Mouse (Mus musculus): ENCODE measurements around the gene Elp4. TPM values are rescaled to one million over a fixed set of nuclear protein-coding genes. Genes with fewer than 3 reads are reported as not detected.

Gene Elp4
- polyA plus RNA-seq, 1 experiment from 2014 or later = 13.4 TPM

DNA sequence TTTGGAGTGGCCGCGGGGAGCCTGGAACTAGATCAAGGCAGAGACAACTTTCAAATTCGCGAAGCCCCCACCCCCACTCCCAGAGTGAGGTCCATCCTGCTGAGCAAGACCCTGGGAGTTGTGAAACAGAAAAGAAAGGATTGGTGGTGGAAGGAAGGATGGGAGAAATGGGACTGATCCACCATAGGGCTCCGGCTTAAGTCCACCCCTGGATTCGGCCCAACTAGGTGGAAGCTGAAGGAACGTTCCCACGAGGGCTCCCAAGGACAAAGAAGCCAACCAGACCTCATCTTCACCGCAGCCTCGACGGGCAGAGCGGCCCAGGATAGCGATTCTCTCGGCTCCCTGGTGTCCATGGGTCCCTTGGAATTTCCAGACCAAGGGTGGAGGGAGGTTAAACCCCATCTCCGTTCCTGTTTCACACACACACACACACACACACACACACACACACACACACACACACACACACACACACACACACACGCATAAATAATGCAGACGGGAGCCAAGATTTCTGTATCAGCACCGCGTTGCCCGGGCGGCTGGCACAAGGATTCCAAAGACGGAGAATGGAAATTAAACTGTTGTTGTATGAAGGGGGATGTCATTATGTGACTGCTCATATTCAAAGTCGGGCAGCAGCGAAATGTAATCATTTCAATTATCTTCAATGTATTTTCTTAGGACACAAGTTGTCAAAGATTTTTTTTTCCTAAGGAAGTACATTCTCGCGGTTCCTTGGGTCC, 243.3 kb downstream of the Elp4 start:
- no peak overlapping the region for H3K27ac ChIP-seq (ENCODE audit: low read length)
- no peak overlapping the region for H3K4me3 ChIP-seq (ENCODE audit: low read depth, low read length)
- H3K9ac ChIP-seq (ENCODE audit: low read depth, low read length) = no peak overlapping the region
- 2% methylated on average over 26 of the region's 26 CpGs for WGBS (ENCODE audit: insufficient replicate concordance)
- ATAC-seq (ENCODE audit: low read depth) = no peak
- H3K27me3 ChIP-seq (ENCODE audit: control insufficient read depth, insufficient read depth, low read depth, low read length) = peaks cover 92% of the 10 kb centered on the region
- H3K36me3 ChIP-seq (ENCODE audit: control insufficient read depth, insufficient read depth) = no peaks in the 10 kb centered on the region
- no peak overlapping the region for H3K4me2 ChIP-seq (ENCODE audit: low read depth, low read length)
- no peaks in the 10 kb centered on the region; the same call in 1 of the 2 replicates for H3K4me1 ChIP-seq (ENCODE audit: control insufficient read depth, low read depth, low read length)
- no peaks in the 10 kb centered on the region for H3K9me3 ChIP-seq (replicated peaks; ENCODE audit: control insufficient read depth, low read length)

DNA sequence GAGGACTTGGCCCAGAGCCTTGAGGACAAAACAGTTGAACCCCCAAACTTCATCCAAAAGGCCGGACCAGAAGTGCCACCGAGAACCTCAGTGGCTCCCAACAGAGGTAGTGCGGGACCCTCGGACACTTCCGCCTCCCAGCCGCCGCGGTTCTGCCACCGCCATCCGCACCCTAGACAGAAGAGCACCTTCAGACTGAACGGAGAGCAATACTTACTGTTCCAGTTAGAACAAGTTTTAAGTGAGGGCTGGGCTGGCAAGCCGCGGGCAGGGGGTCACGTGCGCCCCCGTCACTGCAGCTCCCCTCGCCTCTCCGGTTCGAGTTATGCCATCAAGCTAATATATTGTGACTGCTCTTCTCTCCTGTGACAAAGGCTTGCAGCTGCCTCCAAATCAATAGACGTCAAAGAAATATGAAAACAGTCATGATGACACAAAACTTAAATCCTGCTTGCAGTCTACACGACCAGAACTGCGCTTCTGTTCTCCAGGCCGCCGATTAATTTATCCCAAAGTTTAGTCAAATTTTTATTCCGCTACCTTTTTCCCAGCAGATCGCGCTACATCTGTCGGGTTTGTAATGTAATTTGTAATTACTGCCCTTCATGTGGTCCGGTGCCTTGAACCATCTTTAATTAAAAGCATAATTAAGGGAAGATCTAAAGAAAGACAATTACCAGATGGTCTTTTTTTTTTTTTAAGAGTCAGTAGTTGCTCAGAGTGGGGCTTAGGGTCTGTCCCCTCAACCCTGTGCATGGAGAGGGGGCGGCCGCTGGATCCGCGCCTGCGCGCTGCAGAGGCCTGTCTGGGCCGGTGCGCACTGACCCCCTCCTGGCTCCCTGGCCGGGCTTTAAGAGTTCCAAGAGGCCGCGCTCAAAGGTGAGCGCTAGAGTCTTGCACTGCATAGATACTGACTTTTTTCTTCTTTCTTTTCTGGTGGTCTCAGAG, 244.2 kb downstream of the Elp4 start:
- no peak overlapping the region for H3K4me2 ChIP-seq (ENCODE audit: low read depth, low read length)
- no peaks in the 10 kb centered on the region; the same call in 1 of the 2 replicates for H3K4me1 ChIP-seq (ENCODE audit: control insufficient read depth, low read depth, low read length)
- no peak overlapping the region for H3K9ac ChIP-seq (ENCODE audit: low read depth, low read length)
- no peak overlapping the region for H3K27ac ChIP-seq (ENCODE audit: low read length)
- 2% methylated on average over 41 of the region's 41 CpGs for WGBS (ENCODE audit: insufficient replicate concordance)
- ATAC-seq (ENCODE audit: low read depth) = no peak
- H3K4me3 ChIP-seq (ENCODE audit: low read depth, low read length) = no peak overlapping the region
- no peaks in the 10 kb centered on the region for H3K36me3 ChIP-seq (ENCODE audit: control insufficient read depth, insufficient read depth)
- H3K9me3 ChIP-seq (replicated peaks; ENCODE audit: control insufficient read depth, low read length) = no peaks in the 10 kb centered on the region
- peaks cover 84% of the 10 kb centered on the region for H3K27me3 ChIP-seq (ENCODE audit: control insufficient read depth, insufficient read depth, low read depth, low read length)

DNA sequence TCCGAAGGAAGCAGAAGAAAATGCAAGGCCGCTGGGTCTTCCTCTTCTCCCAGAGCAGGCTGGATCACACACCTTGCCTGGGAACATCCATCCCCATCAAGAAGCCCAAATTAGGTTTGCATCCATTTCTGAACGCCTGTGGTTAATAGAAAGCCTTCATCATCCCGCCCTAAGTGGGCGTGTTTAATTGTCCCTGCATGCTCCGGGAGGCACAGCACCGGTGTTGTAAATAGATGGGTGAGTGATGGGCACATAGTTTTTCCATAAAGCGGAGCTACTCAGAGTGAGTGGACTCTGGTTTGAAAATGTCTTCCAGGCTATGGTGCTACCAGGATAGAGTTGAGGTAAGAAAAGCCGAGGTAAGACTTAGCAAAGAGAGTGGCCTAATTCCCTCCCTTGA, 245.0 kb downstream of the Elp4 start:
- H3K9me3 ChIP-seq (replicated peaks; ENCODE audit: control insufficient read depth, low read length) = no peaks in the 10 kb centered on the region
- H3K4me3 ChIP-seq (ENCODE audit: low read depth, low read length) = no peak overlapping the region
- H3K4me1 ChIP-seq (ENCODE audit: control insufficient read depth, low read depth, low read length) = no peaks in the 10 kb centered on the region; the same call in 1 of the 2 replicates
- no peak for ATAC-seq (ENCODE audit: low read depth)
- no peak overlapping the region for H3K27ac ChIP-seq (ENCODE audit: low read length)
- H3K4me2 ChIP-seq (ENCODE audit: low read depth, low read length) = no peak overlapping the region
- H3K27me3 ChIP-seq (ENCODE audit: control insufficient read depth, insufficient read depth, low read depth, low read length) = peaks cover 75% of the 10 kb centered on the region
- WGBS (ENCODE audit: insufficient replicate concordance) = 7% methylated on average over 9 of the region's 9 CpGs
- no peak overlapping the region for H3K9ac ChIP-seq (ENCODE audit: low read depth, low read length)
- no peaks in the 10 kb centered on the region for H3K36me3 ChIP-seq (ENCODE audit: control insufficient read depth, insufficient read depth)

DNA sequence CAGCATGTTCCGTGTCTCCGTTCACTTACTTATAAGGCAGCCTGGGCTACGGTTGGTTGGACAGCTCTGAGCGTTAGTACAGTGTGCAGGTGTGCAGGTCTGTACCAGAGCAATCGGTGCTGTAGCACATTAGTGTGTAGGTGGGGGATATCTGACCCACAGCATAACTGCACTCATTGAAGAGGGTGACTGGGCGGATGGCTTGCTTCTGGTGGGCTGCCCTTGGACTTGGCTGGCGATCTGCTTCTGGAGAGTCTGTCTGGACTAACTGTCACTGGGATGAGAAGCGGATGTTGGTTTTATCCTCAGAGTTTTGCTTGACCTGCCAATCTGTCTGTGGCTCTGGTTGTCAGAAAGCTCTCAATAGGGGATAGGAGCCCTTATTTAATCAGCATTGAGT, 247.9 kb downstream of the Elp4 start:
- no peak overlapping the region for H3K4me2 ChIP-seq (ENCODE audit: low read depth, low read length)
- no peak overlapping the region for H3K4me3 ChIP-seq (ENCODE audit: low read depth, low read length)
- no peaks in the 10 kb centered on the region; the same call in 1 of the 2 replicates for H3K4me1 ChIP-seq (ENCODE audit: control insufficient read depth, low read depth, low read length)
- no peak for ATAC-seq (ENCODE audit: low read depth)
- peaks cover 46% of the 10 kb centered on the region for H3K27me3 ChIP-seq (ENCODE audit: control insufficient read depth, insufficient read depth, low read depth, low read length)
- 66% methylated on average over 8 of the region's 8 CpGs for WGBS (ENCODE audit: insufficient replicate concordance)
- H3K9me3 ChIP-seq (replicated peaks; ENCODE audit: control insufficient read depth, low read length) = no peaks in the 10 kb centered on the region
- H3K36me3 ChIP-seq (ENCODE audit: control insufficient read depth, insufficient read depth) = no peaks in the 10 kb centered on the region
- H3K27ac ChIP-seq (ENCODE audit: low read length) = no peak overlapping the region
- no peak overlapping the region for H3K9ac ChIP-seq (ENCODE audit: low read depth, low read length)

Other genes with a start within 250 kb of the Elp4 start
- gene Pax6, start 235.7 kb downstream of the Elp4 start, polyA plus RNA-seq (2015; fragmentation: Nextera tagmentation; extraction: Ambion mirVana) = 0.04 and 0.08 TPM in 2 replicates
- 56.3 and 62.8 TPM in 2 replicates for gene Immp1l, start 74 bp upstream of the Elp4 start, polyA plus RNA-seq (2015; fragmentation: Nextera tagmentation; extraction: Ambion mirVana)
- gene Dnajc24, start 99.0 kb upstream of the Elp4 start, polyA plus RNA-seq (2015; fragmentation: Nextera tagmentation; extraction: Ambion mirVana) = 11.0 and 14.9 TPM in 2 replicates

All from liver, embryonic 16.5 days (tissue).